Mouse (Mus musculus) heart, adult 2 months (tissue): ENCODE data around the gene Cyth4. TPM values are rescaled to one million over a fixed set of nuclear protein-coding genes. Genes with fewer than 3 reads are reported as not detected.

ENCODE experiments used
- DNase-seq, 2 experiments: peaks; one replicate each; pipeline ENCODE4 v3.0.0; 2021
- H3K27ac ChIP-seq: fragments of 200-600 bp; 2 replicates; pipeline ENCODE4 v1.8.1; 2022
- H3K27me3 ChIP-seq: fragments of 200-500 bp; 2 replicates; pipeline ENCODE4 v1.6.1; 2012; ENCODE audit warnings: mild to moderate bottlenecking, low read length, inconsistent platforms, mixed read lengths; ENCODE audit not compliant: control insufficient read depth, insufficient read depth
- H3K36me3 ChIP-seq: fragments of 200-500 bp; 2 replicates; pipeline ENCODE4 v1.6.1; 2012; ENCODE audit warnings: low read length, inconsistent platforms; ENCODE audit not compliant: control insufficient read depth, insufficient read depth
- H3K4me1 ChIP-seq: fragments of 200-500 bp; 2 replicates; pipeline ENCODE4 v1.6.1; 2011; ENCODE audit warnings: low read length; ENCODE audit not compliant: control insufficient read depth, insufficient read depth
- H3K4me3 ChIP-seq: fragments of 200-600 bp; 2 replicates; pipeline ENCODE4 v1.8.1; 2022
- H3K79me2 ChIP-seq: fragments of 200-500 bp; replicated peaks from 2 replicates; pipeline ENCODE4 v1.6.1; 2012; ENCODE audit warnings: mild to moderate bottlenecking, inconsistent platforms, low read length, moderate library complexity, mixed read lengths; ENCODE audit not compliant: control insufficient read depth, insufficient read depth
- H3K9ac ChIP-seq: fragments of 200-500 bp; 2 replicates; pipeline ENCODE4 v1.6.1; 2012; ENCODE audit warnings: low read depth, mild to moderate bottlenecking, control low read depth, inconsistent platforms, low read length, mixed read lengths
- CTCF ChIP-seq: fragments of 200-600 bp; IDR thresholded peaks from 2 replicates; pipeline ENCODE4 v1.8.1; 2022; ENCODE audit warnings: antibody characterized with exemption, mild to moderate bottlenecking, moderate library complexity
- EP300 ChIP-seq: fragments of 200-500 bp; IDR thresholded peaks from 2 replicates; pipeline ENCODE4 v1.6.1; 2011; ENCODE audit warnings: low read depth, low read length, control low read depth; ENCODE audit not compliant: insufficient read depth
- POLR2A ChIP-seq: fragments of 200-500 bp; IDR thresholded peaks from 2 replicates; pipeline ENCODE4 v1.6.1; 2011; ENCODE audit warnings: mild to moderate bottlenecking, low read depth, low read length, control low read depth; ENCODE audit not compliant: insufficient read depth
- WGBS: fragments of 180-500 bp; shearing (Covaris S2); methylation state at CpG from one replicate; pipeline ENCODE4 v1.1.7; 2018; 5-methylcytosine and 5-hydroxymethylcytosine counted together
- intact Hi-C: fragments of 180-260 bp; cut with DNase I; formaldehyde crosslinking; loops from one replicate; pipeline ENCODE4 v1.15.1; 2025
- polyA plus RNA-seq: library from polyadenylated mRNA; depleted of rRNA; stranded (reverse); fragments of >200 nt; gene quantifications from 2 replicates; pipeline ENCODE4 v1.2.3, GENCODE M21; 2012
- total RNA-seq, 2 experiments: library from RNA; stranded (reverse); gene quantifications; 2 replicates each; pipeline ENCODE4 v1.2.3; 2021

The Cyth4 gene
- total and polyA plus RNA-seq, 3 experiments, result 6.1 to 12.8 (median 6.7) TPM

DNA sequence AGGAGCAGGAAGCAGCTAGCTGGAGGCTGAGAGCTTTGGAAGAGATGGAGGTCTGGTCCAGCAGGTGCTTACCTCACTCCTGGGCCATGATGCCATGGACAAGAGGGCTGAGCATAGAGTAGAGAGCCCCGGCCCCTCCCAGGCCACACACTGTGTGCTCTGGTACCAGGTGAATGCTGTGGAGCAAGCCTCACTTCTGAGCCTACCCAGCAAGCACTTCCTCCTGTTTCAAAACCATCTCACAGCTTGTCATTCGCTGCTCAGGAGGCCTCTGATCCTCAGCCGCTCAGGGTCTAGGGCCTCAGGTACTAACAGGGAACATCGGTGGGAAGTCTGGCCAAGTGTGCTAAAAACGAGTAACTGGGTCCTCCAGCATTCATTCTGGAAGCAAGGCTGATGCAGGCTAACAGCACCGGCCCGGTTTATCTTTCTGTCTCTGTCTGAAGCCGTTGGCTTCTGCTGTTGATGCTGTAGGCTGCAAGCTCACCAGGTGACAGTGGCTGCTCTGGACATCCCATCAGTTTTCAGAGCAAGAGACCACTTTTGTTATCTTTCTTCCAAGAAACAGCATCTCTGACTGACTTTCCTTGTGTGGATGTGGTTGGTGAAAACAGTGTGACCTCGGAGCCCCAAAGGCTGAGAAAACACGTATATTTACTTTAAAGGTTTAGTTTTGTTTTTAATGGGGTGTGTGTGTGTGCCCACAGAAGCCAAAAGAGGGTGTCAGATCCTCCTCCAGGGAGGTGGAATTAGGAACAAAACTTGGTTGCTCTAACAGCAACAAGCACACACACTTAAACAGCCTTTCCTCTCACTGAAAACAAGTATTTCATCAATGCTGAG lies 38.9 kb upstream of the Cyth4 start:
- Histone ChIP-seq H3K36me3 (no peaks in the 10 kb centered on the region), H3K4me3 (no peak overlapping the region), H3K79me2 (no peaks in the 10 kb centered on the region), H3K27me3 (no peaks in the 10 kb centered on the region), H3K9ac (no peak overlapping the region), H3K27ac (no peak overlapping the region), H3K4me1 (no peaks in the 10 kb centered on the region)
- intact Hi-C loops, result no loop called here
- no peak for DNase-seq
- no peak for TF ChIP-seq EP300
- no peak for TF ChIP-seq CTCF
- no peak for TF ChIP-seq POLR2A
- WGBS, result 64% methylated on average over 10 of the region's 10 CpGs

DNA sequence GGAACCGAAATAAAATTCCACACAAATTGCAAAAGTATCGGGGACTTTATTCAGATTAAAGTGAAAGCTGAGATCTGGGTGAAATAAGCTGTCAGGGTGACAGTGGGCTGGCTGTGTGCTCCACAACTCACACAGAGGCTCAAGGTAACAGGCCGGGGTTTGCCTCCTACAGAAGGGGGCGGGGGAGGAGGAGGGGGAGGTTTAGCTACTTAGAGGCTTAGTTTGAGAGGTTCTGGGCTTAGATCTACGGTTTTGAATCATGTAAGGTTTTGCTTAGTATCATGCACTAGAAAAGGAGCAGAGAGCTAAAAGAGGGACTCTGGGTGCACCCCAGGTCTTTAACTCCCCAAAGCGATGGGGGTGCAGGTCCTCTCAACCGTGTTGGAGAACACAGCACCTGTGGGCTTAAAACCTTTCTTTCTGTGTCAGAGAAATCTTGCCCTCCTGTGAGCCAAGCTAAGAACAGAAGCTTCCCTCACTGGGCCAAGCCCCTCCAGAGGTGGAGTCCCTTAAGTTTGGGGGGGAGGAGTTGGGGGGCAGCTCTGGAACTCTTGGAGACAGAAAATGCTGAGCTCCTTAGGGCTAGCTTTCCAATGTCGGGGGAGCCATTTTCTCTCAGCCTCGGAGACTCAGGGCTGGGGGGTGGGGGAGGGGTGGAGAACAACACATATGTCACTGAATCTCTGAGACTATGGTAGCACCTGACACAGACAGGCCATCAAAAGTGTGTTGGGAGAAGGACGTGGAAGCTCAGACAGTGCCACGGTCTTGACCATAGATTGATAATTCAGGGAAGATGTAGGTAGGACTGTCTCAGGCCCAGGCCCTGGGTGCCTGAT lies 37.5 kb upstream of the Cyth4 start:
- Histone ChIP-seq H3K9ac (no peak overlapping the region), H3K4me3 (no peak overlapping the region), H3K79me2 (no peaks in the 10 kb centered on the region), H3K27me3 (no peaks in the 10 kb centered on the region), H3K4me1 (no peaks in the 10 kb centered on the region), H3K27ac (no peak overlapping the region), H3K36me3 (no peaks in the 10 kb centered on the region)
- no peak for DNase-seq
- no peak for TF ChIP-seq POLR2A
- no peak for TF ChIP-seq CTCF
- no peak for TF ChIP-seq EP300
- 75% methylated on average over 11 of the region's 11 CpGs for WGBS
- intact Hi-C loops, result no loop called here

DNA sequence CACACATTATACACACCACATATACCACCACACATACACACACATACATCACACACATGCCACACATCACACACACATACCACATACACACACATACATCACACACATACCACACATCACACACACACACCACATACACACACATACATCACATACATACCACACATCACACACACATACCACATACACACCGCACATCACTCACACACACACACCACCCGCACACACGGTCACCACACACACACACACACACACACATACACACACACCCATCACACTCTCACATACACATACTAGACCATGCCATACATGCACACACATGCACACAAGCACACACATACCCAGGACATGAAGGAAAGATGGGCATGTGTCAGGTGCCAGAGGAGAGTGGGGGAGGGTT lies 33.5 kb upstream of the Cyth4 start:
- Histone ChIP-seq H3K4me1 (no peaks in the 10 kb centered on the region), H3K9ac (no peak overlapping the region), H3K27ac (no peak overlapping the region), H3K27me3 (no peaks in the 10 kb centered on the region), H3K79me2 (no peaks in the 10 kb centered on the region), H3K4me3 (no peak overlapping the region), H3K36me3 (no peaks in the 10 kb centered on the region)
- no peak for DNase-seq
- WGBS, result 96% methylated on average over 3 of the region's 3 CpGs
- no peak for TF ChIP-seq EP300
- no peak for TF ChIP-seq CTCF
- no peak for TF ChIP-seq POLR2A
- intact Hi-C loops, result no loop called here

DNA sequence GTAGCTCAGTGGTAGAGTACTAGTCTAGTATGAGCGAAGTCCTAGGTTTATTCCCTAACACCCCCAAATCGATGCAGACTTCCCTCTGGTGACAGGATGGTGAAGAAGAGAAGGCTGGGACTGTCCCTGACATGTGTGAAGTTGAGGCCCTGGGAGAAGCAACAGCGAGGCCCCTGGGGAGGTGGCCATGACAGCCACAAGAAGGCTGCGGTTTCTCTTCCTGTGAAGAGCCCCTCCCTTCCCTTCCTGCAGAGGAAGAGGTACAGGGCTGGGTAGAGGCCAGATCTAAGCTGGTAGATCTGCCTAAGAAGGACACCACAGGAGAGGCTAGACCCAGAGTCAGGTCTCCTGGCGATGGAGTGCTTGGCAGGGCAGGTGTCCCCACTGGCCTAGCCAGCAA lies 32.9 kb upstream of the Cyth4 start:
- Histone ChIP-seq H3K4me1 (no peaks in the 10 kb centered on the region), H3K36me3 (no peaks in the 10 kb centered on the region), H3K27me3 (no peaks in the 10 kb centered on the region), H3K79me2 (no peaks in the 10 kb centered on the region), H3K9ac (no peak overlapping the region), H3K27ac (no peak overlapping the region), H3K4me3 (no peak overlapping the region)
- intact Hi-C loops, result no loop called here
- peak in 1 of 2 experiments; percentile 56 for DNase-seq
- TF ChIP-seq CTCF, result no peak
- no peak for TF ChIP-seq POLR2A
- WGBS, result 70% methylated on average over 5 of the region's 5 CpGs

DNA sequence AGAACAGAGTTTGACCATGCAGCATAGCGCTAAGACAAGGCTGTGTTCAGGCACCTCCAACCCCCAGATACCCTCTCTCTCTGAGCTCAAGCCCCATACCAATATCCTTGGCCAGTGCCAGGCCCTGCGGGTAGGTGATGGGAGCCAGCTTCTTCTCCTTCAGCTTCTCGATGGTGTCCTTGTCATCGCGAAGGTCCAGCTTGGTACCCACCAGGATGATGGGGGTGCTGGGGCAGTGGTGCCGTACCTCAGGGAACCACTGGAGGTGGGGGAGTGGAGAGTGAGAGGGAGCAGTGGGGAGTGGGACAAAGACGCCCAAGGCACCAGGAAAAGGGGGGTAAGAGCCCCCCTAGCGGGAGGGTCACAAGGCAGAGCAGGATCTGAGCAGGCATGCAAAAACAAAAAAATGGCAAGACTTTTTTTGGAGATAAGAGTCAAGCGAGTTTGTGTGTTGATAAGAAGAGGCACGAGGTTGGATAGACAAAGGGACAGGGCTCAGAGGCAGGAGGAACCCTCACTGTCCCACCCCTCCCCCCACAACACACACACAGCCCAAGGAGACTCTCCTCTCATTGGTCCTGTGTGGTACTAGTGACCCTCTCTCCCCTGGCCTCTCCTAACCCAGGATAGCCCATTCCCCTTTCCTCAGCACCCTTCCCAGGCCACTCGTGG lies 31.9 kb upstream of the Cyth4 start:
- no peak overlapping the region for H3K27ac ChIP-seq
- H3K79me2 ChIP-seq, result no peaks in the 10 kb centered on the region
- intact Hi-C loops, result no loop called here
- DNase-seq, result no peak
- no peaks in the 10 kb centered on the region for H3K4me1 ChIP-seq
- H3K4me3 ChIP-seq, result no peak overlapping the region
- WGBS, result 71% methylated on average over 11 of the region's 11 CpGs
- H3K9ac ChIP-seq, result no peak overlapping the region
- H3K36me3 ChIP-seq, result no peaks in the 10 kb centered on the region
- H3K27me3 ChIP-seq, result no peaks in the 10 kb centered on the region
- TF ChIP-seq EP300 (no peak), CTCF (no peak), POLR2A (no peak)
